Mouse (Mus musculus): ENCODE measurements around the gene Il17rd. TPM values are rescaled to one million over a fixed set of nuclear protein-coding genes. Genes with fewer than 3 reads are reported as not detected.
A peak's percentile ranks its signal among the peaks of the same experiment; 100 is the strongest.

Gene Il17rd
- total and polyA plus RNA-seq, 3 experiments: 2.1 to 4.5 (median 3.2) TPM

- no peaks in the 10 kb centered on the region for H3K79me2 ChIP-seq (replicated peaks; ENCODE audit: control insufficient read depth, insufficient read depth, low read length)
- H3K36me3 ChIP-seq (ENCODE audit: control insufficient read depth, insufficient read depth, low read length): no peaks in the 10 kb centered on the region
- TF ChIP-seq POLR2A (IDR thresholded peaks at IDR 0.05; ENCODE audit: insufficient read depth, low read depth, low read length) (no peak), CTCF (IDR thresholded peaks at IDR 0.05) (no peak), EP300 (IDR thresholded peaks at IDR 0.05; ENCODE audit: insufficient read depth, low read depth, low read length) (no peak)
- no peak overlapping the region for H3K9ac ChIP-seq (ENCODE audit: low read depth, low read length)
- intact Hi-C loops (cut with DNase I): loop anchor here (2.0 kb wide), 1 partner anchor 25 kb away; no protein-coding TSS in a partner anchor
- no peaks in the 10 kb centered on the region for H3K27me3 ChIP-seq (ENCODE audit: control insufficient read depth, insufficient read depth, low read length)
- no peak for DNase-seq
- no peak overlapping the region for H3K4me3 ChIP-seq
- H3K27ac ChIP-seq: no peak overlapping the region
- 58% methylated on average over 8 of the region's 8 CpGs for WGBS
- peaks cover 27% of the 10 kb centered on the region for H3K4me1 ChIP-seq (ENCODE audit: control insufficient read depth, insufficient read depth, low read length)
Measured at GRCm38 (mm10) chr14:27069434-27070097, 30.8 kb downstream of the Il17rd start.

GRCm38 (mm10) chr14:27070128-27070527 lies 31.4 kb downstream of the Il17rd start:
- Histone ChIP-seq H3K27me3 (ENCODE audit: control insufficient read depth, insufficient read depth, low read length) (no peaks in the 10 kb centered on the region), H3K4me1 (ENCODE audit: control insufficient read depth, insufficient read depth, low read length) (peaks cover 29% of the 10 kb centered on the region), H3K4me3 (no peak overlapping the region), H3K9ac (ENCODE audit: low read depth, low read length) (no peak overlapping the region), H3K79me2 (replicated peaks; ENCODE audit: control insufficient read depth, insufficient read depth, low read length) (no peaks in the 10 kb centered on the region), H3K36me3 (ENCODE audit: control insufficient read depth, insufficient read depth, low read length) (no peaks in the 10 kb centered on the region), H3K27ac (no peak overlapping the region)
- intact Hi-C loops (cut with DNase I): no loop called here
- DNase-seq: no peak
- TF ChIP-seq EP300 (IDR thresholded peaks at IDR 0.05; ENCODE audit: insufficient read depth, low read depth, low read length) (no peak), CTCF (IDR thresholded peaks at IDR 0.05) (no peak), POLR2A (IDR thresholded peaks at IDR 0.05; ENCODE audit: insufficient read depth, low read depth, low read length) (no peak)
- WGBS: 64% methylated on average over 3 of the region's 3 CpGs

GRCm38 (mm10) chr14:27070758-27071157 lies 32.0 kb downstream of the Il17rd start:
- Histone ChIP-seq H3K4me1 (ENCODE audit: control insufficient read depth, insufficient read depth, low read length) (peaks cover 29% of the 10 kb centered on the region), H3K27ac (no peak overlapping the region), H3K36me3 (ENCODE audit: control insufficient read depth, insufficient read depth, low read length) (no peaks in the 10 kb centered on the region), H3K79me2 (replicated peaks; ENCODE audit: control insufficient read depth, insufficient read depth, low read length) (no peaks in the 10 kb centered on the region), H3K9ac (ENCODE audit: low read depth, low read length) (no peak overlapping the region), H3K4me3 (no peak overlapping the region), H3K27me3 (ENCODE audit: control insufficient read depth, insufficient read depth, low read length) (no peaks in the 10 kb centered on the region)
- DNase-seq: no peak
- TF ChIP-seq EP300 (IDR thresholded peaks at IDR 0.05; ENCODE audit: insufficient read depth, low read depth, low read length): no peak
- TF ChIP-seq POLR2A (IDR thresholded peaks at IDR 0.05; ENCODE audit: insufficient read depth, low read depth, low read length): no peak
- TF ChIP-seq CTCF (IDR thresholded peaks at IDR 0.05): no peak
- intact Hi-C loops (cut with DNase I): no loop called here
- 79% methylated on average over 9 of the region's 9 CpGs for WGBS

GRCm38 (mm10) chr14:27071985-27072384 lies 33.2 kb downstream of the Il17rd start:
- WGBS: 13% methylated on average over 3 of the region's 3 CpGs
- no peak overlapping the region for H3K27ac ChIP-seq
- no peak for DNase-seq
- H3K79me2 ChIP-seq (replicated peaks; ENCODE audit: control insufficient read depth, insufficient read depth, low read length): no peaks in the 10 kb centered on the region
- peaks cover 29% of the 10 kb centered on the region for H3K4me1 ChIP-seq (ENCODE audit: control insufficient read depth, insufficient read depth, low read length)
- TF ChIP-seq CTCF (IDR thresholded peaks at IDR 0.05) (no peak), EP300 (IDR thresholded peaks at IDR 0.05; ENCODE audit: insufficient read depth, low read depth, low read length) (no peak), POLR2A (IDR thresholded peaks at IDR 0.05; ENCODE audit: insufficient read depth, low read depth, low read length) (no peak)
- H3K27me3 ChIP-seq (ENCODE audit: control insufficient read depth, insufficient read depth, low read length): no peaks in the 10 kb centered on the region
- intact Hi-C loops (cut with DNase I): no loop called here
- H3K4me3 ChIP-seq: no peak overlapping the region
- no peak overlapping the region for H3K9ac ChIP-seq (ENCODE audit: low read depth, low read length)
- peaks cover 4% of the 10 kb centered on the region for H3K36me3 ChIP-seq (ENCODE audit: control insufficient read depth, insufficient read depth, low read length)

GRCm38 (mm10) chr14:27075084-27075483 lies 36.3 kb downstream of the Il17rd start:
- Histone ChIP-seq H3K79me2 (replicated peaks; ENCODE audit: control insufficient read depth, insufficient read depth, low read length) (no peaks in the 10 kb centered on the region), H3K27me3 (ENCODE audit: control insufficient read depth, insufficient read depth, low read length) (no peaks in the 10 kb centered on the region), H3K27ac (no peak overlapping the region), H3K9ac (ENCODE audit: low read depth, low read length) (no peak overlapping the region), H3K4me1 (ENCODE audit: control insufficient read depth, insufficient read depth, low read length) (peaks cover 25% of the 10 kb centered on the region), H3K4me3 (no peak overlapping the region), H3K36me3 (ENCODE audit: control insufficient read depth, insufficient read depth, low read length) (peaks cover 9% of the 10 kb centered on the region)
- DNase-seq: no peak
- WGBS: 71% methylated on average over 6 of the region's 6 CpGs
- intact Hi-C loops (cut with DNase I): no loop called here
- no peak for TF ChIP-seq POLR2A (IDR thresholded peaks at IDR 0.05; ENCODE audit: insufficient read depth, low read depth, low read length)
- TF ChIP-seq CTCF (IDR thresholded peaks at IDR 0.05): no peak
- no peak for TF ChIP-seq EP300 (IDR thresholded peaks at IDR 0.05; ENCODE audit: insufficient read depth, low read depth, low read length)

GRCm38 (mm10) chr14:27075909-27076521 lies 37.3 kb downstream of the Il17rd start:
- TF ChIP-seq EP300 (IDR thresholded peaks at IDR 0.05; ENCODE audit: insufficient read depth, low read depth, low read length) (no peak), POLR2A (IDR thresholded peaks at IDR 0.05; ENCODE audit: insufficient read depth, low read depth, low read length) (no peak), CTCF (IDR thresholded peaks at IDR 0.05) (no peak)
- H3K27me3 ChIP-seq (ENCODE audit: control insufficient read depth, insufficient read depth, low read length): no peaks in the 10 kb centered on the region
- H3K4me3 ChIP-seq: no peak overlapping the region
- peaks cover 24% of the 10 kb centered on the region for H3K4me1 ChIP-seq (ENCODE audit: control insufficient read depth, insufficient read depth, low read length)
- intact Hi-C loops (cut with DNase I): no loop called here
- WGBS: 61% methylated on average over 8 of the region's 8 CpGs
- peak overlapping the region; percentile 41 for H3K27ac ChIP-seq
- peaks cover 9% of the 10 kb centered on the region for H3K36me3 ChIP-seq (ENCODE audit: control insufficient read depth, insufficient read depth, low read length)
- H3K79me2 ChIP-seq (replicated peaks; ENCODE audit: control insufficient read depth, insufficient read depth, low read length): no peaks in the 10 kb centered on the region
- H3K9ac ChIP-seq (ENCODE audit: low read depth, low read length): no peak overlapping the region
- no peak for DNase-seq

Measured in heart, adult 2 months (tissue).